Comparison of ENCODE assay signal across 37 mouse cellular contexts in genomic region chr11:117806781-117807180, GRCm38 (mm10). TPM values are rescaled to one million over a fixed set of nuclear protein-coding genes. Genes with fewer than 3 reads are reported as not detected.
"Had no signal": no experiment of that assay in that cellular context is flagged by ENCODE, and none has a peak within 500 bp of the region (broad histone marks: within the 10 kb centered on the region; RNA-seq: fewer than 3 reads in every experiment).

No protein-coding gene starts in this region.

- DNase-seq: left cerebral cortex, postnatal 4 days; liver; liver, embryonic 13.5 days; liver, postnatal 0 days; lung, adult 18-20 months; lung, adult 2 months; lung, embryonic 14.5 days; lung, postnatal 10 days; lung, postnatal 14 days; lung, postnatal 36 days; lung, postnatal 4 days; midbrain, embryonic 14.5 days had no signal

- H3K4me3 ChIP-seq: left cerebral cortex, adult 2 months; limb, embryonic 10.5 days; limb, embryonic 12.5 days; limb, embryonic 13.5 days; limb, embryonic 15.5 days; liver, embryonic 13.5 days; lung, embryonic 15.5 days; megakaryocyte, embryonic 14.5 days; midbrain, embryonic 10.5 days; midbrain, embryonic 12.5 days; midbrain, embryonic 13.5 days; midbrain, embryonic 15.5 days; myocyte; neural tube, embryonic 12.5 days had no signal

- H3K9ac ChIP-seq: limb, embryonic 12.5 days; limb, embryonic 13.5 days; limb, embryonic 15.5 days; liver, embryonic 13.5 days; liver, embryonic 14.5 days; liver, postnatal 0 days; lung, embryonic 14.5 days; lung, embryonic 15.5 days; midbrain, embryonic 12.5 days; midbrain, embryonic 13.5 days; midbrain, embryonic 15.5 days; neural tube, embryonic 12.5 days had no signal

- H3K4me2 ChIP-seq: limb, embryonic 12.5 days; limb, embryonic 13.5 days; limb, embryonic 15.5 days; liver, embryonic 11.5 days; liver, embryonic 13.5 days; lung, embryonic 14.5 days; lung, embryonic 15.5 days; midbrain, embryonic 12.5 days; midbrain, embryonic 13.5 days; midbrain, embryonic 15.5 days; neural tube, embryonic 12.5 days had no signal

- H3K36me3 ChIP-seq: limb, embryonic 15.5 days; lung, embryonic 15.5 days; midbrain, embryonic 12.5 days; midbrain, embryonic 13.5 days; midbrain, embryonic 15.5 days; neural tube, embryonic 12.5 days had no signal

- H3K27ac ChIP-seq: left cerebral cortex, adult 2 months; limb, embryonic 10.5 days; limb, embryonic 12.5 days; limb, embryonic 13.5 days; limb, embryonic 15.5 days; liver, embryonic 14.5 days; lung, embryonic 15.5 days; macrophage; midbrain, embryonic 10.5 days; midbrain, embryonic 12.5 days; midbrain, embryonic 13.5 days; midbrain, embryonic 15.5 days; neural tube, embryonic 12.5 days had no signal

- H3K27me3 ChIP-seq: limb, embryonic 12.5 days; limb, embryonic 13.5 days; limb, embryonic 15.5 days; liver, embryonic 13.5 days; lung, embryonic 15.5 days had no signal

- ATAC-seq: liver, postnatal 0 days; lung, postnatal 0 days; midbrain, embryonic 13.5 days; midbrain, embryonic 15.5 days; midbrain, embryonic 16.5 days had no signal

- H3K9me3 ChIP-seq: limb, embryonic 10.5 days; limb, embryonic 12.5 days; limb, embryonic 13.5 days; limb, embryonic 15.5 days; liver, embryonic 13.5 days; lung, embryonic 15.5 days; megakaryocyte, embryonic 14.5 days; midbrain, embryonic 10.5 days; midbrain, embryonic 12.5 days; midbrain, embryonic 13.5 days; midbrain, embryonic 15.5 days; neural tube, embryonic 12.5 days had no signal

RNA-seq across cellular contexts. Expression of gene Gm20708, which starts 2.7 kb away (rescaled TPM):
- total RNA-seq: midbrain, postnatal 0 days had no signal
- polyA plus RNA-seq: liver, embryonic 13.5 days; lung, adult 2 months; neural tube, embryonic 11.5 days; neural tube, embryonic 12.5 days had no signal

RNA-seq across cellular contexts. Expression of gene 6030468B19Rik, which starts 9.3 kb away (rescaled TPM):
- total RNA-seq: left cerebral cortex, adult 2 months; left cerebral cortex, postnatal 10 days; left cerebral cortex, postnatal 14 days; left cerebral cortex, postnatal 36 days; left cerebral cortex, postnatal 4 days; liver, adult 2 months; midbrain, postnatal 0 days; monocyte, adult 5-6 weeks had no signal
- polyA plus RNA-seq: liver, adult 2 months; lung, postnatal 0 days; macrophage; midbrain, embryonic 13.5 days; midbrain, embryonic 14.5 days; midbrain, embryonic 15.5 days; midbrain, embryonic 16.5 days; midbrain, postnatal 0 days; myocyte had no signal
